Mouse (Mus musculus) small intestine, adult 2 months (tissue): ENCODE results near the gene Zfp335.

Experiments used
- CTCF ChIP-seq: fragments of 200-500 bp; IDR thresholded peaks from 2 replicates; pipeline ENCODE4 v1.5.1; 2012; ENCODE audit warnings: low read depth, mild to moderate bottlenecking, control low read depth, inconsistent platforms, low read length, moderate library complexity, mixed read lengths; ENCODE audit not compliant: insufficient replicate concordance, insufficient read length; ENCODE audit errors: extremely low read depth
- POLR2A ChIP-seq: fragments of 200-500 bp; IDR thresholded peaks from 2 replicates; pipeline ENCODE4 v1.6.1; 2012; ENCODE audit warnings: low read depth, mild to moderate bottlenecking, control low read depth, inconsistent platforms, low read length, moderate library complexity

DNA sequence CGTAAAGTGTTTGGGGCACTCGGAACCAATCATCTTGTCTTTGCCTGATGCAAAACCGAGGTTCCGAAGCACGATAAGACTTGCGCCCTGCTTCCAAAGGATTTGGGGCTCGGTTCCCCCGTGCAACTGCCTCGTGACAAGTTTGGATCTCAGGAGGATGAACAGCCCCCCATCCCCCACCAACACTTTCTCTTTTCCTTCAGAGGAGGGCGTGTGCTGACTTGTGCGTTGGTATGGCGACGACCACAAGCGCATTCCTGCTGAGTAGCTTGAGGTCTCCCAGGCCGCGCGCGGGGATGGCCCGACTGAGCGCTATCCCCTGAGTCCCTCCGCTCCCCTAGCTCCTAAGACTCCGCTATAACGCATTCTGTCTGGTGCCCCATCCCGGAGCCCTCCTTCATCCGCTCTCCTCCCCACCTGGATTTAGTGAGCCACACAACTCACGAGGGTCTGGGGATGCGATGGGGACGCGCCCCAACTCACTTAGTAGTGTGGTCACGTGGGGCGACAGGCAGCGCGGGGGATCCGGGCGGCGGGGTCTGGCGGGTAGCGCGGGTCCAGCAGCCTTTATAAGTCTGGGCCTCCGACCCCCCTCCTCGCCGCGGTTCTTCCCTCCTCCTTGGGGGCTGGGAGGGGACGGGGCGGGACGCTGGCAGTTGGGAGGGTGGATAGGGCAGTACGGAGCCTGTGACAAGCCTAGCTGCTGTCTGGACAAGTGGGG, 54.3 kb downstream of the Zfp335 start, which contains the start of gene Pltp:
- no peak for TF ChIP-seq CTCF
- TF ChIP-seq POLR2A = 0 out of 2 replicates have a peak, but pooled peaks have one; percentile 7
